Comparison of ENCODE assay signal across 9 mouse cellular contexts in the genomic region with DNA sequence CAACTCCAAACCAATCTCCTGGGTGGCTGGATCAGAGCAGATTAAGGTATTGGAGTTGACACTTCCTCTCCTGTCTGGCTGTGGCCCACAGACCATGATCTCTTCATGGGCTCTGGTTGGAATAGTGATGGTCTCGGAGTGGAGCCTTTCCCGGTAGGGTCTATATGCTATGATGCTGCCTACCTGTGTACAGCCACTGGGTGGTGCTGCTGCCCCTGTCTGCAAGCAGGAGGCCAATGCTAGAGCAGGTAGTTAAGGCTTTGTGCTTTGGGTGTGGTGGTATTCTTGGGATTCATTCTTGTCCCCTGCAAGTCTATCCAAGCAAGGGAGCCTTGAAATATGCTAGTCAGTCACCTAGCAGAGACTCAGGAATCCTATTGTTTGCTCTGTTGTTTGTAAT. TPM values are rescaled to one million over a fixed set of nuclear protein-coding genes. Genes with fewer than 3 reads are reported as not detected.
DNase-seq lines count a peak whose midpoint lies in the region; ATAC-seq and TF ChIP-seq lines count a peak whose summit lies in the region.
"Had no signal": no experiment of that assay in that cellular context is flagged by ENCODE, and none has a peak within 500 bp of the region (broad histone marks: within the 10 kb centered on the region; RNA-seq: fewer than 3 reads in every experiment).

No protein-coding gene starts in this region.

- no peak overlapping the region for H3K27ac ChIP-seq in heart, embryonic 11.5 days (ENCODE audit: low read depth, low read length)
- H3K27ac ChIP-seq: limb, embryonic 12.5 days had no signal

- no peaks in the 10 kb centered on the region for H3K9me3 ChIP-seq in heart, embryonic 11.5 days (replicated peaks; ENCODE audit: control insufficient read depth, low read length)
- no peaks in the 10 kb centered on the region for H3K9me3 ChIP-seq in G1E (replicated peaks)
- H3K9me3 ChIP-seq: limb, embryonic 12.5 days had no signal

- H3K4me2 ChIP-seq in heart, embryonic 11.5 days: no peak overlapping the region
- H3K4me2 ChIP-seq: limb, embryonic 12.5 days had no signal

- no peaks in the 10 kb centered on the region for H3K36me3 ChIP-seq in heart, embryonic 11.5 days (ENCODE audit: control insufficient read depth, insufficient read depth, low read length)
- H3K36me3 ChIP-seq in G1E (replicated peaks): no peaks in the 10 kb centered on the region
- H3K36me3 ChIP-seq: limb, embryonic 12.5 days had no signal

- peak; percentile 40 to 68 for DNase-seq in heart, adult 18-20 months
- DNase-seq in G1E (ENCODE audit: low spot score): peak; percentile 12
- peak; percentile 56 to 76 for DNase-seq in cerebellum, postnatal 25 days
- peak; percentile 67 to 77 for DNase-seq in left cerebral cortex, postnatal 25 days (ENCODE audit: low spot score in 2 of 2)
- DNase-seq in naive thymus-derived CD4-positive, alpha-beta T cell, adult 2 months (ENCODE audit: low read depth): peak; percentile 80
- DNase-seq in thymus, postnatal 10 days (ENCODE audit: low spot score in 2 of 2): peak; percentile 61 to 76

- no peaks in the 10 kb centered on the region for H3K4me1 ChIP-seq in heart, embryonic 11.5 days (ENCODE audit: control insufficient read depth, insufficient read depth, low read length)
- no peaks in the 10 kb centered on the region for H3K4me1 ChIP-seq in G1E (ENCODE audit: insufficient read depth, low read depth, low read length)
- H3K4me1 ChIP-seq: limb, embryonic 12.5 days had no signal

- ATAC-seq in heart, embryonic 11.5 days (replicated peaks; ENCODE audit: insufficient number of reproducible peaks, low FRiP score, low TSS enrichment): no peak
- ATAC-seq in G1E (ENCODE audit: extremely low read depth, insufficient number of reproducible peaks, low FRiP score, poor library complexity, severe bottlenecking): peak; percentile 62; the same call in 1 of the 2 replicates
- peak; percentile 92 for ATAC-seq in inflammation-experienced regulatory T-cells, adult 6 months

- WGBS in heart, embryonic 11.5 days (ENCODE audit: insufficient replicate concordance): 36% methylated on average over 2 of the region's 2 CpGs

- TF ChIP-seq CTCF in G1E (IDR thresholded peaks at IDR 0.05; ENCODE audit: low read depth, low read length): no peak

- intact Hi-C loops in left cerebral cortex, postnatal 25 days (cut with DNase I): loop anchor here (1.0 to 2.0 kb wide), 3 partner anchors 47 to 175 kb away; no protein-coding TSS in a partner anchor

- H3K27me3 ChIP-seq in heart, embryonic 11.5 days (ENCODE audit: control insufficient read depth, insufficient read depth, low read length): no peaks in the 10 kb centered on the region
- no peaks in the 10 kb centered on the region for H3K27me3 ChIP-seq in G1E (ENCODE audit: insufficient read depth, low read length)
- H3K27me3 ChIP-seq: limb, embryonic 12.5 days had no signal

- no peak overlapping the region for H3K4me3 ChIP-seq in heart, embryonic 11.5 days (ENCODE audit: low read depth, low read length)
- H3K4me3 ChIP-seq in G1E (ENCODE audit: low read depth, low read length): no peak overlapping the region
- H3K4me3 ChIP-seq: limb, embryonic 12.5 days had no signal

- H3K9ac ChIP-seq in heart, embryonic 11.5 days (ENCODE audit: low read depth, low read length): no peak overlapping the region
- H3K9ac ChIP-seq: limb, embryonic 12.5 days had no signal

RNA-seq across cellular contexts. Expression of a gene that starts 0.7 kb away (rescaled TPM):
- total RNA-seq in heart, adult 18-20 months (2021): 10 to 100 TPM in 1 of 2 experiments, 1 to 10 TPM in 1; 8.5 to 13.5 TPM
- 0.64 and 1.2 TPM in 2 replicates for polyA plus RNA-seq in heart, embryonic 11.5 days (2014; fragmentation: Nextera tagmentation; extraction: Ambion mirVana)
- total RNA-seq in G1E (2014; fragmentation: Nextera tagmentation) (0.30 TPM in 1 of 2 replicates, not detected in the other), G1E (2017) (0.22 TPM in 1 of 2 replicates, not detected in the other)
- polyA plus RNA-seq in G1E (2012): 0.03 TPM in 1 of 2 replicates, not detected in the other
- polyA plus RNA-seq in inflammation-experienced regulatory T-cells, adult 6 months (2017; shearing (Covaris generic)): 10 to 100 TPM; 16.6 to 23.0 (median 20.6) TPM
- total RNA-seq in left cerebral cortex, postnatal 25 days (2021): 1 to 10 TPM in 1 of 2 experiments, under 1 TPM in 1; 0.89 to 1.9 TPM

RNA-seq across cellular contexts. Expression of a gene that starts 6.7 kb away (rescaled TPM):
- total RNA-seq in heart, adult 18-20 months (2021): 1 to 10 TPM; 1.3 to 4.7 TPM
- polyA plus RNA-seq in heart, embryonic 11.5 days (2014; fragmentation: Nextera tagmentation; extraction: Ambion mirVana): 2.0 and 2.1 TPM in 2 replicates
- 6.8 and 14.1 TPM in 2 replicates for total RNA-seq in G1E (2014; fragmentation: Nextera tagmentation)
- 47.5 and 48.7 TPM in 2 replicates for total RNA-seq in G1E (2017)
- polyA plus RNA-seq in G1E (2012): 8.6 and 13.4 TPM in 2 replicates
- polyA plus RNA-seq in inflammation-experienced regulatory T-cells, adult 6 months (2017; shearing (Covaris generic)): 100 to 1,000 TPM; 208 to 375 (median 335) TPM
- 1 to 10 TPM; 1.0 to 3.1 TPM for total RNA-seq in left cerebral cortex, postnatal 25 days (2021)

RNA-seq across cellular contexts. Expression of a gene that starts 40.3 kb away (rescaled TPM):
- total RNA-seq in heart, adult 18-20 months (2021): 1 to 10 TPM; 4.1 to 5.1 TPM
- 11.9 and 14.2 TPM in 2 replicates for polyA plus RNA-seq in heart, embryonic 11.5 days (2014; fragmentation: Nextera tagmentation; extraction: Ambion mirVana)
- total RNA-seq in G1E (2014; fragmentation: Nextera tagmentation) (6.5 and 10.2 TPM in 2 replicates), G1E (2017) (15.5 and 18.9 TPM in 2 replicates)
- polyA plus RNA-seq in G1E (2012): 1.7 and 2.2 TPM in 2 replicates
- polyA plus RNA-seq in inflammation-experienced regulatory T-cells, adult 6 months (2017; shearing (Covaris generic)): 10 to 100 TPM in 2 of 3 experiments, 1 to 10 TPM in 1; 8.2 to 16.0 (median 15.3) TPM
- total RNA-seq in left cerebral cortex, postnatal 25 days (2021): 1 to 10 TPM; 2.4 to 3.4 TPM

RNA-seq across cellular contexts. Expression of a gene that starts 55.3 kb away (rescaled TPM):
- total RNA-seq in heart, adult 18-20 months (2021): 1 to 10 TPM; 1.1 to 2.5 TPM
- 3.2 and 3.6 TPM in 2 replicates for polyA plus RNA-seq in heart, embryonic 11.5 days (2014; fragmentation: Nextera tagmentation; extraction: Ambion mirVana)
- 0.23 and 0.34 TPM in 2 replicates for total RNA-seq in G1E (2014; fragmentation: Nextera tagmentation)
- 0.38 and 0.58 TPM in 2 replicates for total RNA-seq in G1E (2017)
- polyA plus RNA-seq in G1E (2012): 0.04 TPM in 1 of 2 replicates, not detected in the other
- polyA plus RNA-seq in inflammation-experienced regulatory T-cells, adult 6 months (2017; shearing (Covaris generic)): 1 to 10 TPM; 3.9 to 6.5 (median 5.1) TPM
- 1 to 10 TPM in 1 of 2 experiments, under 1 TPM in 1; 0.98 to 2.3 TPM for total RNA-seq in left cerebral cortex, postnatal 25 days (2021)

RNA-seq across cellular contexts. Expression of a gene that starts 55.7 kb away (rescaled TPM):
- 10 to 100 TPM; 15.1 to 19.6 TPM for total RNA-seq in heart, adult 18-20 months (2021)
- 1.6 and 2.2 TPM in 2 replicates for polyA plus RNA-seq in heart, embryonic 11.5 days (2014; fragmentation: Nextera tagmentation; extraction: Ambion mirVana)
- total RNA-seq in G1E (2014; fragmentation: Nextera tagmentation): not detected in 2 replicates
- 0.27 TPM in 1 of 2 replicates, not detected in the other for total RNA-seq in G1E (2017)
- polyA plus RNA-seq in G1E (2012): not detected in 2 replicates
- polyA plus RNA-seq in inflammation-experienced regulatory T-cells, adult 6 months (2017; shearing (Covaris generic)): 100 to 1,000 TPM; 137 to 252 (median 149) TPM
- 10 to 100 TPM; 24.1 to 24.9 TPM for total RNA-seq in left cerebral cortex, postnatal 25 days (2021)

Comparison
In these comparisons a context has a peak if more than half of its experiments do, and no peak if none do; other contexts are left out.
1. DNase-seq: peak in every context shown above with its lines; median percentile 80 in naive thymus-derived CD4-positive, alpha-beta T cell, adult 2 months; 72 in left cerebral cortex, postnatal 25 days; 68 in thymus, postnatal 10 days; 66 in cerebellum, postnatal 25 days; 54 in heart, adult 18-20 months; 12 in G1E.